Mouse (Mus musculus): ENCODE data around the gene Dgki.

Dgki gene

DNA sequence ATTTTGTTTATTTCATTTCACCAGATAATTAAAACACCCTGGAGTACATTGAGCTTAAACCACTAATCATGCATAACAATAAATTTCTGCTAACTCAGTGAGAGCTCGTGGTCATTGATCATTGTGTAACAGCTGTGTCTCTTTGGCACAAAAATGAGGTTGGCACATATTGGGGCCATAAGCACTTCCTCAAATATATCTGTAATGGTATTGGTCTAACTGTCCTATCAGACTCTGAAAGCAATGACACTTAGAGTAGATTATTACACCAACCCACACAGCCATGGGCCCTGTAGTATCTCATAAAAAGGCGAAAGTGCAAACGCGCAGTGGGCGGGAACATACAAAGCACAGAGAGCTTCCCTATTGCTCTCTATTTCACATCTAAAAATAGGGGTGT is 305.7 kb downstream of the Dgki start:
- no peak for DNase-seq

DNA sequence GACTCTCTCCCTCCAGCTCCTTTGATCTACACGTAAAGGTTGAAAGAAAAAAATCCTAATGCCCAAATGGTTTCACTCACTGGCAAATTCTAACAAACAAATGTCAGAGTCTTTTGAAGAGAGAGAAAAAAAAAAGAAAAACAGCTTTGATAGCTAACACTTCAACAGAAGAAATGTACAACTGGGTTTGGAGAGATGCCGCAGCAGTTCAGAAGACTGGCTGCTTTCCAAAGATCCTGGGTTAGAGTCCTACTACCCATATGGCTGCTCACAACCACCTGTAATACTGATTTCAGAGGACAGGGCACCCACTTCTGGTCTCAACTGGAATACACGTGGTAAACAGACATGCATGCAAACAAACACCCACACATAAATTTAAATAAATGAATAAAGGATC is 309.8 kb downstream of the Dgki start:
- no peak for DNase-seq

- no peak for DNase-seq
These were observed 311.2 kb downstream of the Dgki start for GRCm38 (mm10) chr6:36988800-36989199.

DNA sequence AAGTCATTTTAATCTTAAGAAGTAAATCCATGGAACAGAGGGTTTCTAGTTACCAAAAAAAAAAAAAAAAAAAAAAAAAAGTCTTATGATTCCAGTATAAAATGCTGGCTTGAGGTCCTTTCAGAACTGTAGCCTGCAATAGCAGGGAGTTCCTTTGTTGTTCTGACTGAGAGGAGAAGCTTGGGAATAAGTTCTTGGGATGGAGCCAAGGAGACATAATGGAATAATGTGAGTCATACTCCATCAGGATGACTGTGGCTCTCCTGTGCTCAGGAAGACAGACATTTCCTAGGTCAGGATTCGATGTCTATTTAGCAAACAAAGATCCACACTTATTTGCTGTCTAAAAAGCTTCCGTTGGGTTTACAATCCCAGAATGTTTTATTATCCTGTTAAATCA is 318.3 kb downstream of the Dgki start:
- DNase-seq: no peak

- no peak for DNase-seq
These were observed 319.5 kb downstream of the Dgki start for GRCm38 (mm10) chr6:36980475-36980874.

- no peak for DNase-seq
These were observed 321.8 kb downstream of the Dgki start for GRCm38 (mm10) chr6:36978176-36978575.

DNA sequence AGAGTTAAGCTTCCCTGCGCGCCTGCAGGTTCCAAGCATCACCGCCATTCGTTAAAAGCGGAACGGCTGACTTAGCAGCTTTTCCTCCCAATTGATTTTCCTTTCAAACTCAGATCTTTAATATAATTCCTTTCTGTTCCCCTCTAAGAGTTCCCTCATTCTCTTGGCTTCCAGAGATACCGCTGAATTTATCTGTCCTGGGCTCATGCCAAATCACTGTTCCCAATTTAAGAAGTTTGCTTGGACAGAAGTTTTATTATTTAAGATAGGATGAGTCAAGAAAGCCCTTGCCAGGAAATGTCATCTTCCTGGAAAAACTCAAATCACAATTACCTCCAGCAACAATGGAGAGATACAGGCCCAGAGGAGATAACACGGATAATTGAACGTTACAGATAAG is 326.9 kb downstream of the Dgki start:
- DNase-seq: no peak

DNA sequence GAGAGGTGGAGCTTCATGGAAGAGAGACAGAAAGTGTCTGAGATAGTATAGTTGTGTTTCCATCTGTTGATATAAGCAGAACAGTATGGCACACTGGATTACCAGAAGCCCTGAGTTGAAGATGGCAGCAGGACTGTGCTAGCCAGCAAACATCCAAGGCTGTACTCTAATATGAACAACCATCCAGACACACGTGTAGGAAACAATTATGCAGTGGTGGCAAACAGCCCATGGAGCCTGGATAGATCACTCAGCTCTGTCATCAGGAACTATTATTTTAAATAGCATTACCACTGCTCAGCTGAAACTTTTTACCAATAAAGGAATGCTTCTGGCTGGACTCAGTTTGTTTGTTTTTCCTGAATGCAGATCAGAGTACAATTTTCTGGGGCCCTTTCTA is 327.5 kb downstream of the Dgki start:
- no peak for DNase-seq

DNA sequence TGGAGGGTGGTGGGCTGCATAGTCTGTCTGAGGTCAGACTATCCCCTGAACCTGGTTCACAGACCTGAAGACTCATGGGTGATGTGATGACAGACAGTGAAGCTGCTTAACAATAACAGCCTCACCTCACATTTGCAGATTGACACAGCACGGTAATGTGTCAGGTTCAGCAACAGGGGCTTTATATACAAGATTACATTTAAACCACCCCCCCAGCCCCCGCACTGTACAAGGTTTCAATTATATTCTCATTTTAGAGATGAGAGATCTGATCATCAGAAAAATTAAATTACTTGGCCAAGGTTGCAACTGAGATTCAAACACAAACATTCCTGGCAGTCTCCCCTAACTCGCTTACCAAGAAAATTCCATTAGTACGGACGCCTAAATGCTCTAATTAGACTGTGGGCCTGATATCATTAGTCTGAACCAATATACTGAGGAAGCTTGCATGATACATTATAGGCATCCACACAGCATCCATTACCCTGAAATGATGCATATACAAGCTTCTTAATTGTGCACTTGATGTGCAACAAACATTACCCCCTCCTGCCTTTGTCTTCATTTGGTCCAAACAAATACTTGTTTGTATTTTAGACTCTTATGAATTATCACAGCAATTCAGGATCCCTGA is 330.6 kb downstream of the Dgki start:
- DNase-seq: no peak

DNA sequence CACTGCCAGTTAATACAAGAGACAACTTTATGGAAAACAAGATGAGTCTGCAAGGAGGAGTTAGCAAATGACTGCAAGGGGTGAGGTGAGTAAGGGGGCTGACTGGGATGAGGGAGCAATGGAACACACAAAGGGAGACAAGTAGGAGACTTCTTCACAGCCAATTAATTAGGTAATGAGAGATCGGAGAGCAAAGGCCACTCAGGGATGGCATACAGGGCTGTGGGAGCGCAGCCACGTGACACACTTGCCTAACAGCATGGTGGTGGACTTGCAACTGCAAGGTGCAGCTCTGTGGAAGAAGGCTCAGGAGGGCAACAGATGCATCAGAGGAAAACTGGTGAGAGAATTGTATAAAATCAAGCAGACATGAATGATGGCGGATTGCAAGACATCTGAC is 339.3 kb downstream of the Dgki start:
- peak; percentile 11 to 47 for DNase-seq

DNA sequence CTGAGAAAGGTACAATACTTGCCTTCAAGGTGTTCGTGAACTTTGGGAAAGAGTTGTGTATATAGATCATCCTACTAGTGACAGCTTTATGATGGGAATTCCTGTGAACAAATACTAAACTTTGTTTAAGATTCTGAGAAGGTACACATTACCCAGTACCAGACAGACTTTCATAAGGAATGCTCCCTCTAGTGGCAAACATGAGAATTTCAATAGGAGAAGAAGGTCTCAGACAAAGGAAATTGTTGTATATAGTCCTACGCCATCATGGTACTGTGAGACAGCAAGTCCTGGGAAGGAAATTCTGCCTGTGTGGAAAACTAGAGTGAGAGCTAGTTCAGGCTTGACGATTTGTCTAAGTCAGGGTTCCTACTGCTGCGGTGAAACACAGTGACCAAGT is 344.7 kb downstream of the Dgki start:
- DNase-seq: no peak

DNA sequence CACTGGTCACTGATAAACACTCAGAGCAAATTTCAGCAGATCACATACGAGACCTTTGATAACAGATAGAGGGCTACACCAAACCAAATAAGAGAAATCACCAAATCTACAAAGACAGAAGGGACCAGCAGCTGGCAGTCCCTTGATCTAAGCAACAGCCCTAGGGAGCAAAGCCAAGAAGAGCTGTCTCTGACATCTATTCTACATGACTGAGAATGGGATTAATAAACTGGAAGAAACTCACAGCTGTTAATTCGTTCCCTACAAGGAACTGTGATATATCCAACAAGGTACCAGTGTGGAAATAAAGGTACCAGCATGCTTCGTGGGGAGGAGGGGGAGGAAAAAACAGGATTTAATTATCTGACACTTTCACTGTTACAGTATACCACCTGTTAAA is 349.3 kb downstream of the Dgki start:
- DNase-seq: no peak

DNA sequence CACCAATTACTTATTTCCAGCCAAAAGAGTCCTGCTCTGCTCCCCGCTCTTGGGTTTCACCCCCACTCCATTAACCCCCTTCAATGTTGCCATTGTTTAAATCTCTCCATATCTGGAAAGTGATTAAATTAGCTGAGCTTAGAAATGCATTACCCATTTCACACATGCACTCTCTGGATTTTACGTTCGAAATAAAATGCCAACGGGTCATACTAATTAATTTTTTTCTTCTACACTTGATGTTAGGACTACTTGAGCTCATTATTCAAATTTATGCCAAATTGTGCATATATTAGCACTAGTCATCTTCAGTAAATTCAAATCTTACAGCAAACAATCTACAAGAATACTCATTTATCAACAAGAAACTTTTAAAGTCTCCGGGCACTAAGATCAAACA is 352.1 kb downstream of the Dgki start:
- no peak for DNase-seq

GRCm38 (mm10) chr6:36937527-36937926 is 362.5 kb downstream of the Dgki start:
- no peak for DNase-seq

DNA sequence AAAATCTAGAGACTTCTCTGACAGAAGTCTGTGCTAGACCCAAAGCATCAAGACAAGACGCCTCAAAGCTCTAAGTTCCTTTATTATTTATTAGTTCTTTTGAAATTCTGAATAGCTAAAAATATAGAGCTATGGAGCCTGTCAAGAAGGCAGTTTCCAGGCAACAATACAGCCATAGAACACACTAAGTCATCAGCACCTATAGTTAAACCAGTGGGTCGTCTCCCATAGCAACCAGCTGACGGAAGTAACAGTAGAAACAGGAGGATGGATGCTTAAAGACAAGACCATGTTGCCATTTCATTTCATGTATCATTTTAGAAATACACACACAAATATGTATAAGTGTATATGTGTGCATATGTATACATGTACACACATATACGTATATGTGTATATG is 363.2 kb downstream of the Dgki start:
- no peak for DNase-seq

DNA sequence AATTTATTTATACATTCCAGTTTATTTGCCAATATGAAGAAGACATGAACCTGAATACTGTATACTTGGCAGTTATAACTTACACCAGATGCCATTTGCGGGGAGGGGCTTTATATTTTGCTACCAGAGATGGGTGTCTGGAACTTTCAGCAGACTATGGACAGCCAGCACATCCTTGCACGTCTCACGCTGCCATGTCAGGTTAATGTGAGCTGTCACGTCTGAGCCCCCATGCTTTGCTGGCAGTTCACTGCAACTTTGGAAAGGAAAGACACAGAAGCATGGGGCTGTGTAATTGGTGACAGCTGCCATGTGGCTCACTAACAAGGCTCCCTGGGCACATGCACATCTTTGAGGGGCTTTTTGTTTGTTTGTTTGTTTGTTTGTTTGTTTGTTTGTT is 368.5 kb downstream of the Dgki start:
- no peak for DNase-seq

DNA sequence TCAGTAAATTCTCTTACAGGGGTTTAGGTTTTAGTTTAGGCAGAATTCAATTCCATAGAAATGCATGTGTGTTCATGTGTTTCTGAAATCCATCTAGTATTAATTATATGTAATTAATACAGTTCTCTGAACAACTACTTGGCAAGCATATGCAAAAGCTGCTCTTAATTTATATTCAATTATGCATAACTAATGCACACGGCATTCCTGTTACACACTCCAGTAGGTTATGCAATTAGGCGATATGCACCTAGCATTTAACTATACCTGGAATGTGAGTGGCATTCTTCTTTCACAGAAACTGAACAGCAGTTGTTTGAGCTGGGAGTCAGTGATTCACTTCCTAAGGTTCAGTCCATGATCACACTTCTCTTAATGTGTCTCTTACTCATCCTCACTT is 370.2 kb downstream of the Dgki start:
- DNase-seq: no peak

- no peak for DNase-seq
These were observed 373.5 kb downstream of the Dgki start for GRCm38 (mm10) chr6:36926455-36926854.

- DNase-seq: no peak
These were observed 378.0 kb downstream of the Dgki start for GRCm38 (mm10) chr6:36922006-36922405.

GRCm38 (mm10) chr6:36911586-36911985 is 388.4 kb downstream of the Dgki start:
- DNase-seq: no peak

GRCm38 (mm10) chr6:36907191-36907590 is 392.8 kb downstream of the Dgki start:
- no peak for DNase-seq

GRCm38 (mm10) chr6:36905965-36906364 is 394.0 kb downstream of the Dgki start:
- no peak for DNase-seq

DNA sequence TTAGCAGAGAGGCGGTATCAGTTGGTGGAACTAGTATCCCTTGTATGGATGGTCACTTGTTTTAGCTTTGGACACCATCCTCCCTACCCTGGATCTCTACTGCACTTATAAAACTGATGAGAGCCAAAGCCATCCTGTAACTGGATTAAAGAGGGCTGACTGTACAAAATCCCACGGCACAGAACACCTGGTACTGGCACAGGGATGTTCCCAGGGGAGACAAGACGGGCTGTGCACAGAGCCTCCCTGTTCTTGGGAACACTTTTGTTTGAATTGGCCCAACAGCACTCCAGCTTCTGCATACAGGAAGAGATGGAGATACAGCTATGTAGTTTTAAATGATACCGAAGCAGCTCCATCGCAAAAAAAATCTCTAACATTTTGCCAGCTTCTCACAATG is 395.1 kb downstream of the Dgki start:
- no peak for DNase-seq

GRCm38 (mm10) chr6:36903821-36904220 is 396.2 kb downstream of the Dgki start:
- DNase-seq: peak in 1 of 2 experiments; percentile 11

DNA sequence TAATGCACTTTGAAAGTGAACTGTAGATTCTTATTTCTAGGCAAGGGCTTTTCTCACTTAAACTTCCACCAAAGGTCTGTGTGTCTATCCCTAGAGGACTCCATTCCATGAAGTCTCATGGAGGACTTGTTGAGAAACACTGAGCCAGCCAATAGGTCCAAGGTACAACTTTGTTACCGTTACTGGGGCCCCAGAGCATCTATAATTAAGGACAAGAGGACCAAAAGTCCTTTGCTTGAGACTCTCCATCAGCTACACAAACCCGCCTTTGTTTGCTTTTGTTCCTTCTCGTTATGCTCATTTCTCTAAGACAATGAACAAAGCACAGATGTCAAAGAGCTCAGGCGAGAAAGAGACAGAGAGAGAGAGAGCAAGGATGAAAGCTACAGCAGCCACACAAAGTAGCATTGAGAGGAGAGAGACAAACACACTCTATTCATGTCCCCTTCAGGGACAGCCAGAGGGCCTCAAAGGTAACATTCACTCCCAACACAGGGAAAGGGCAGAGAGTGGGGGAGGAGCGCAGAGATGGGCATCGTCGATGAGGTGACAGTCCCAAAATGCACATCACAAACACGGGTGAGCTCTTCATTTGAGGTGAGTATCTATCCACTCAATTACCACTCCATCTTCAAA is 396.7 kb downstream of the Dgki start:
- DNase-seq: no peak

All from kidney, adult 8-10 months (tissue).